Mouse (Mus musculus): Measurements from ENCODE around the gene Loxl4.
A peak's percentile ranks its signal among the peaks of the same experiment; 100 is the strongest.

Loxl4 gene

DNA sequence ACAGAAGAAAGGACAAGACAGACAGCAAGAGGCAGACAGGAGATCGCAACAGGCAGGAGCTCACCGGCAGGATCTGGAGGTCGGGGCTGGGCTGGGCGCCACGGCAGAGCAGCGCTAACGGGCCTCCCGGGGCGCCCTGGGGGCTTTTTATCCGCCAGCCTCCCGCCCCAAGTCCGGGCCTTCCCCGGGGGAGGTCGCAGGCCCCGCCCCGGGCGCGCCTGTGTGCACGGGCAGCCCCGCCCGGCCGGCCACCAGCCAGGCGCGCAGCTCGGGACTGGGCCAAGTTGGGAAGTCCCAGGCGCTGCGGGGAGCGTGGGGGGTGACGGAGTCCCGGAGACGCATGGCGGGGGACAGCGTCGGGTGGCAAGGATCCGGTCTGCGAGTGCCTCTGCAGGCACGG, at the start of gene Loxl4:
Loxl4 (minus strand) TSS at position 160 of the 400 bp plus-strand sequence.
- peak; percentile 98 for DNase-seq

DNA sequence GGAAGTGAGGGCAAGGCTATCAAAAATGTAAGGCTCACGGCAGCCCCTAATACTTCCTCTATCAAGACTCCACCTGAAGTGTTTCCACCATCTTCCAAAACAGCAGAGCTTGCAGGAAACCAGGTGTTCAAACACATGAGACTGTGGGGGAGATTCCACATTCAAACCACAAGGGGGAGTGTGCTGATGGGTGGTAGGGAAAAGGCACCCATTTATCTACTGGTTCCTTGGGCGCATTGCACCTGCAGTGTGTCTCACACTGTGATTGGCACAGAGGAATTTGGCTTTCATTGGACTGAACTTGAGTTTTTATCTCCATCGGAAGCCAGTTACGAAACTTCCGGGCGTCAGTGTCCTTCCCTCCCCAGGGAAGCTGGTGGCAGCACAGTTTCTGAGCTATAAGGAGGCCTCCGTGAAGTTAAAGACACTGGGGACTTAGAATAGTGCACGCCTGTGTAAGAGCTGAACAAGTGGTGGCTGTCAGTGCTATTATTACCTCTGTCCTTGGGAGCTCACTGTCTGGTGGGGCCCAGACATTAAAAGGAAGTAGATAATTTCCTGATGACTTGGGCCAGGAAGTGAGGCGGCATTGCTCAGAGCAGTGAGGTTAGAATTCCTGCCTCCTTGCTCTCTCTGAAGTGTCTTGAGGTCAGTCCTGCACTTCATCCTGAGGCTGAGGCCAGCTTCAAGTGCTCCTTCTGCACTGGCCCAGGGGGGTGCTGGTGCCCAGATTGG, 49.0 kb upstream of the Loxl4 start:
- DNase-seq, result peak; percentile 93

DNA sequence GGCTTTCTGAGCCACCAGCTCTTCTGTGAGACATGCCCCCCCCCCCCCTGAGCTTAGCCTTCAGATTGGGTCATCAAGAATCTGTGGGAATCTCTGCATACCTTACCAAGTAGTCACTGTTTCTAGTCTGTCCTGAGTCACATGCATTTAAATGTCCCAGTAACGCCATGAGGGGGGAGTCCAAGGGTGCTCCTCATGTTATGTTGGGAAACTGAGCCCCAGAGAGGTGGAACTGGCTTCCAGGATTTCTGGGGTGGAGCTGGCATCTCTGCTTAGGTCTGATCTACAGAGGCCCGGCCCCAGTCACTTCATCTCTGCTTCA, 47.6 kb upstream of the Loxl4 start:
- DNase-seq, result no peak

DNA sequence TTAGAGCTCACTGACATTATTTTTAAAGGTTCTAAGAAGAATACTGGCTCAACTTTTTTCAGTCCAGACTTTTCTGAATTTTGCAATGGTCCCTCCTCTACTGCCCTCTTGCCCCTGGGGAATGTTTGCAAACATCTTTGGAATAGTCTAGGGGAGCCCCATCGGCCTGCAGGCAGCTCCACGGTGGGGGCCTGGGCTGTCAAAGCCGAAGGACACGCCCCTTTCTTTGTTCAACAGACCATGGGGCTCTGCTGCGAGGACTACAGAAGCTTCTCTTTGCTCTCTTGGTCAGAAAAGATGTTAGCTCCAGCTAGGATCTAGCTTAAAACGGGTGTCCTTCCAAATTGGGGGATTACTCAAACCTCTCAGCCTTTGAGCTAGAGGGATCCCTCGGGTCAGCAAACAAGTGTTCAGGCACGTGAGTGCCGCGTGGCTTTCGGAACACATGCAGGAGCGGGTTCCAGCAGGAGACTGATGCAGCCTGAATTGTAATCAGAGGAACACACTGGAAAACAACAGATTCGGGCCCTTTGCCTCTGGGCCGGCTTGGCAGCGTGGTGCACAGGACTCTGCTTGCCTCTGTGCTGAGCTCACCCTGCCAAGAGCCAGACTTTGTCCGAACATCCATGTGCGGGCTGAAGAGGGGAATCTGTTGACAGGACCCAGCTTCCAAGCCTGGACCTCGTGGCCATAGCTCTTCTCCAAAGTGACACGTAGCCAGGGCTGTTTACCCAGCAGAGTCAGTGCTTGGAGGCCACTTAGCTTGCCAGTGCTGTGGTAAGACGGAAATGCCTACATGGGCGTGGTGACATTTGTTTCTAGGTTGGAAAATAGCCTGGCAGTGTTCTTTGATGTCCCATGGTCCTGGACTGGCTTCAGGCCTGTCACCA, 47.0 kb upstream of the Loxl4 start:
- peak; percentile 100 for DNase-seq

DNA sequence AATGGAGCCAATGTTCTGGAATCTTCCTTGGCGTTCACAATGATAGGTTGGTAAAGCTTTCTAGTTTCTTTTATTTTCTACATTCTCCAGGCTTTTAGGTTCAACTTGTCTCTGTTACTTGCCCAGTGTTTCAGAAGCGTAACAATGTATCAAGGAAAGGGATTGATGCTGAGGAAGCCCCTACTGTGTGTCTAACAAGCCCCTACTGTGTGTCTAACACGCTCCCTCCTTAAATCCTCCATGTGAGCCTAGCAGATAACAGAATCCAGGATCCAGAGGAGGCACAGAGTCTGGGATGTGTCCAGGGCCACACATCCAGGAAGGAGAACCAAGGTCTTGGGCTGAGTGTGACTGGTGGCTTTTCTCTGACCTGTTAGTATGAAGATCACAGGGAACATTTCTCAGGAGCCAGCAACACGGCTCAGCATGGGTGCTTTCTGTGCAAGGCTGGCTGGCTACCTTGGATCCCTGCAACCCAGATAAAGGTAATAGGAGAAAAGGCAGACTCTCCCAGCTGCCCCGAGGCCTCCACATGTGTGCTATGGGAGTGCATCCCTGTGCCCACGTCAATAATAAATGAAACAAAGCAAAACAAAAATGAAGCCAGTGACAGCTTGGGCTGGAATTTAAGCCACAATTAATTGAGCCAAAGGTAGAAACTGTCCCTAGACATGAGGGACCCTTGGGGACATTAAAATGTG, 46.0 kb upstream of the Loxl4 start:
- peak; percentile 80 for DNase-seq

DNA sequence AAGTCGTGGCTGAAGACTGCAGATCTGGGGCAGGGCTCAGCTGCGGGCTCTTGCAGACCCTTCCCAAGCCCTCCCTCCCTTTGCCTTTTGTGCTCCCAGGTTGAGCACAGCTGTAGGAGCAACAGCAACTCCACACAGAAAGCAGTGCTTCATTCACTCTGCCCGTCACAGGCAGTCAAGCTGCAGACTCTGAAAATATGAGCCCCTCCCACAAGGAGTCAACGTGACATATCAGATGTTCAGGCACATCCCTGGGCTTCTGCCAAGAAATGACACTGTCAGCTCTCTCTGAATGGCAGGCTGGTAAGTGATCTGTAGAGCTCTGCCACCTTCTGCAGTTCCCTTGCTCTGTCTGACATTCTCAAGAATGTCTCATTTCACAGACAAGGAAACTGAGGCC, 45.2 kb upstream of the Loxl4 start:
- peak; percentile 89 for DNase-seq

DNA sequence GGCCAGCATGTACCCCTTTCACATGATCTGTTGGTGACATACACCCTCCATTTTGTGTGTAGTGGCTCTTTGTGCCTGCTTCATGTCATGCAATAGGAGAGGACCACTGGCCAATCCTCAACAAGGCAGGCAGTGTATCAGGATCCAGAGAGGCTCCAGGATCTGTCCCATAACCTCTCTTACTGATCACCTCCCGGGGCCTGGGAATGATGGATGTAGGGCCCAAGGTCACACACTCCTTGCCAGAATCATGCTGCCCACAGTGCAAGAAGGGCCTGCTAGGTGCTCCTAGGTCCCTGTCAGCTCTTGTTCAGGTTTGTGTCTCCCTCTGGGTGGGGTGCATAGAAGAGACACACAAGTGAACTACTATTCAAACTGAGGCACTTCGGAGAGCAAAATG, 44.7 kb upstream of the Loxl4 start:
- peak; percentile 79 for DNase-seq

DNA sequence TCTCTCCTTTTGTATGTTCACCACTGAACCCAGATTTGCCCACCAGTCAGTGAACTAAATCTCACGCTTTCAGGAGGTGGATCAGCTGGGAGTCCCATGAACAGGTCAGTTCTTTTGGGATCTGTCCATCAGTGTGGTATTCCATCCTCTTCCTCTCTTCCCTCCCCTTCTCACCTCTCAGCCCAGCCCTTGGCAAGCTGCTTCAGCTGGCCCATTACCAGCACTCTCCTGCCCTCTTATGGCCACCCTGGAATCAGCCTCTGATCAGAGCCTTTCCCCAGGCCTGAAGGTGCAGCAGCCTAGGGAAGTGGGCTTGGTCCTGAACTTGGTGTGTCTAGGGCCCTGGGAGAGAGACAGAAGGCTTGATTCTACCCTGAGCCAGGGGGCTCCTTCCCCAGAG, 42.4 kb upstream of the Loxl4 start:
- peak; percentile 96 for DNase-seq

DNA sequence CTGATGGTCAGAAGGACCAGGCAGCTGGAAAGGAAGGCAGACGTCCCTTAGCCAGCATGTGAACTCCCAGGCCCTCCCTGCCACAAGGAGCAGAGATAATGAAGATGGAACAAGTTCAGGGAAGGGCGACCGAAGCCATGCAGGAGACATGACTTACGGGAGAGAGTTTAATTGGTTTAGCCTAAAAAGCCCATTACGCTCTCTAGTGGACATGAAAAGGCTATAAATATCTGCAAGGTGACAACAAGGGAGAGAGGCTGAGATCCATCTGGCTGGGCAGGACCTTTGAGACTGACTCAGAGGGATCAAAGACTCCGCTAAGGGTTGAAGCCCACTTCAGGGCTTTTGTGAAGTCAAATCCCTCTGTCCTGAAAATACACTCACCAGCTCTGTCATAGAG, 40.5 kb upstream of the Loxl4 start:
- peak; percentile 82 for DNase-seq

DNA sequence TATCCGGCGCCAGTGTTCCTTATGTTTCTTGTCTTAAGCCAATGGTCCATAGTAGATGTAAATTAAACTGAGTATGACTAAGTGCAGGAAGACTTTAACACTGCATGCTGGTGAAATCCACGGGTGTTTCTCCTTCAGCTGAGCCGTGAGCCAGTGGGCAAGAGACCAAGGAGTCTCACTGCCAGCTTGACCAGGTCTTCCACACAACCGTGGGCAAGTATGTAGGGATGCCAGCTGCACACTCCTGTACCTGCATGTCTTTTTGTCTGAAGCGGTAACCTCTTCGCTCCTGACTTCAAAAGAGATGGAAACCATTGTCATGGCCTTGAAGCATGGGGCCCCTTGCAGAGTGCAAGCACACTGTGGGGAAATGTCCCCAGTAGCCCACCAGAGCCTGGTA, 39.8 kb upstream of the Loxl4 start:
- peak; percentile 59 for DNase-seq

DNA sequence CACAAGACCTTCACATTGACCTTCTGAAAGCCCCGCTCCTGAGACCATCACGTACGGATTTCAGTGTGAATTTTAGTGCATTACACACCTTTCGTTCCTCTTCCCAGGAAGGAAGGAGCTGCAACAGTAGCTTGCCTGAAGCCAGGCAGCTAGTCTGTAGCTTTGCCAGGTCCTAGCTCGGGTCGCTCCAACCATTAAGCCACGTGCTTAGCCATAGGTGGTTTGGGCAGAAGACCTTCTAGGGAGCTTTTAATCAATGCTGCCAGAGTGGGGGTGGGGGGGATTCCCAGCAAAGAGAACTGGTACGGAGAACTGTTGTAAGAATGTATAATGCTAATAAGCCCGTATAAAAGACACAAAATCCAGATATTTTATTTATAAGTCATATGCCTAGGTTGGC, 27.6 kb upstream of the Loxl4 start:
- DNase-seq, result peak; percentile 83

DNA sequence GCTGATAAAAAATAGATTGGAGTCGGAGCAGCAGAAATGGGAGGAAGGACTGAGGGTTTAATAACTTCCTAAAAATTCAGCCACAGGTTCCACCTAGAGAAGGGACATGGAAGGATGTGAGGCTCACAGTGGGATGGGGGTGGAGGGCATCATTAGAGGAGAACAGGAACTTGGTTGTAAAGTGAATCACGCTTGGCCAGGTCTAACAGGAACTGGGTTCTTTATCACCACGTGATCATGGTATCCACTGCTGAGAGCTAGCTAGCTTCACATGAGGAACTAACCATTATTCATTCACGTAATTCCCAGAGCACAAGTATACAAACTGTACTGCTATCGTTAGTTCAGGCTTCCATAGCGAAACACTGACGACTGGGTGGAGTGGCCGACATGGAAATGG, 26.9 kb upstream of the Loxl4 start:
- no peak for DNase-seq

DNA sequence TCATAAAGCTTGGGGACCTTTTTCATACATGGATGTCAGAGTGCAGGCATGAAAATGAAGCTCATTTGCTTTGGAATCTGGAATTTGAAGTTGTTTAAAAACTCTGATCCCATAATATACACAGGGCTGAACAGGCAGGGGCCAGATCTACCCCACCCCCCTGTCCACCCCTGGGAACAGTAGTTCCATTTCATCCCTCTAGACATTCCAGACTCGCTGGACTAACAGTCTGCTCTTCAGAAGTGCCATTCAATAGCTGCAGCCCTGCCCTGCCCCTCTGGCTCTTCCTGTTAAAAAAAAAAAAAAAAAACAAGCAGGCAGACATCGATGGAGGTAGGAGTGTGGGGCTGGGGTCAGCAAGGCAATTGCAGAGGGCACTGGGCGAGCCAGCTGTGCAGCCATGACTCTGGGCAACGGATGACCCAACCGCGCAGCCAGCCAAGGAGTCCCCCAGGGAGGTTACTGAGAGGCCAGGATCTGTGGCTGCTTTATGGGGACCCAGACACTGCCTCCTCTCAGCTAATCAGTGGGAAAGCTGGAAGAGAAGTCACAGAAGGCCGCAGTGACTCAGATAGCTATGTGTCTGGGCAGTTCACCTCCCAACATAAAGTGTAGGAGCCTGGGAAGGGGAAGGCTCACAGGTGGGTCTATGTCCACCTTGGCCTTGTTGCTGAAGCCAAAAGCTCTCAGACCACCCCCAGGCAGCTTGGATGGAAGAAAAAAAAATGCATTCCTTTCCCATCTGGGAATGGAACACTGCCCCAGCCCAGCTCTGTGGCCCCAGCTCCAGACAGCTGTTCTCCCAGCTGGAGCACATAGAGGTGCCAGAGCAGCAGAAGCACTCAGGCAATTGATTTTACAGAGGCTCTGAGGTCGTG, 26.2 kb upstream of the Loxl4 start:
- DNase-seq, result peak; percentile 98

DNA sequence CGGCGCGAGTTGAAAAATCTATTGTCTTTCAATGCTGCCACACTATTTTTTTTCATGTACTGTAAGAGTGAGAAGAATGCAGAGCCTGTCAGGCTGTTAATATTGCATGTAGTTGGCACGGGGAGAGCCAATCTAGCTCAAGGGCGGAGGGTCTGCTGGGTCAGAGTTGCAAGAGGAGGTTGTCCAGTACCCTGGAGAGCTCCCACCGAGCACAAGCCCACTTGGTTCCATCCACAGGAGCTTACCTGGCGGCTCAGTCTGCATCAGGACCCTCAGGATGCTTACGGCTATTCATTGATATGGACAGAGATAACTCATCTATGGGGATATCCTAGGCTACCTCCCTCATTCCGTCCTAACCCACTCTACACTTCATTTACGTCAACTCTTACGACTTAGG, 24.0 kb upstream of the Loxl4 start:
- peak; percentile 87 for DNase-seq

DNA sequence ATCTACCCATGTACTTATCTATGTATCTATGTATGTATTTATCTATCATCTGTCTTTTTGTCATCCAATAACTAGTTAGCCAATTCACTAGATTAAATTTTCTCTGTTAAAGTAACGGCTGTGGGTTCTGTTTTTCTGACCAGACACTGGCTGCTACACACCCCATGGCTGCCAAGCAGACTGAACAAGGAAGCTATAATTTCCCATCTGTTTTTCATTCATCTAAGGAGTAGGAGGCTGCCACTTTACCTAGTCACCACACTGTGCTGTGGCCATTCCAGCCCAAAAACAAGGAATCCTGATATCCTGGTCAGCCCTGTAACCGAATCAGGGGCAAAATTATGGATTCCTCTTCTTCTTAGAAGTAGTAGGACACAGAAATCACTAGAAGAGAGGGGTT, 21.0 kb upstream of the Loxl4 start:
- no peak for DNase-seq

DNA sequence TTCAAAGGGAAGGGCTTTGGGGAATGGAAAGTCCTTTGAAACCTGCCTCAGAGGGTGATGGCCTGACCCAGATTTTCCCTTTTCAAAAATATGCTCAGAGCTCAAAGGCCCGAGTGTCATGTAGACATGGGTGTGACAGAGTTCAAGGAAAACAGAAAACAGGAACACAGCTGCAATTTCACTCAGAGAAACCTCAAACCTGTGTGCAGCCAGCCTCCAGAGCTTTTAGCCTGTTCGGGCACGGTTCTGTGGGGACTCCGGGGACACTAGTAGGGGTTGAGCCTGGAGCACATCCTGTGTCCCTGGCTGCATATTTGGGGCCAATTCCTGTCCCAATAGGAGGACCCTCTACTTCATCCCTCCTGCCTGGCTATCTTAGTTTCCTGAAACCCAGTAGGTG, 19.7 kb upstream of the Loxl4 start:
- peak; percentile 90 for DNase-seq

DNA sequence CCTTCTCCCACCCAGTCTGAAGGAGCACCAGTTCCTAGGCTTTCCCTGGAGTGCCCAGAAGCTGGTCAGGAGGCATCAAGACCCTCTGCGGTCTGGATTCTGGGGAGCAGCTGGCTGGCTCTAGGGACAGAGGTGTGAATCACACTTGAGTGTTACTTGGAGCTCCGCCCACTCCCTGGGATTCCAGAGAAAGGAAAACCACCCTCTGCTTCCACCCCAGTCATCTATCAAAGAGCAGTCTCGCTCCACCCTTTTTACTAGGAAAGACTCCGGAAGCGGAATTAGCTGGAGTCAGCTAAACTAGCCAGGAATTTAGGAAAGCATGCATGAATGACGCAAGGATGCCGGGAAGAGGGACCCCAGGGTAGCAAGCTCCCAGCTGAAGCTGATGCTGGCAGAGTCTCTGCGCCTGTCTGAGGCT, 18.9 kb upstream of the Loxl4 start:
- peak; percentile 98 for DNase-seq

DNA sequence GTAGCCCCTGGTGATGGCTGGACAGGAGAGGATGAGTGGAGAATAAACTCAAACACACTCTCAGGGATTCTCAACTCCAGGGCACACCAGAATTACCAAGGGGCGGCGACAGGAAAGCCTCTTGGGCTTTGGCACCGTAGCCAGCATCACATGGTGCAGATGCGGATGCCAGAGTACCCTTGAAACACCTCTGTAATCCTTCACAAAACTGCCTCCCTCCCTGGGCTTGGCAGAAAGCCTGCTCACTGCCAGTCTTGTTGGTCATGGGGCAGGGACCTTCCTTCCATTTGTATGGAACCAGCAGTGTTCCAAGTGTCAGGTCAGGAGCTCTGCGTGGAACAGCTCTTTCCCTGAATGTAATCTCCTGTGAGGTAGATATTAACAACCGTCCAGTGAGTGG, 15.5 kb upstream of the Loxl4 start:
- peak; percentile 95 for DNase-seq

DNA sequence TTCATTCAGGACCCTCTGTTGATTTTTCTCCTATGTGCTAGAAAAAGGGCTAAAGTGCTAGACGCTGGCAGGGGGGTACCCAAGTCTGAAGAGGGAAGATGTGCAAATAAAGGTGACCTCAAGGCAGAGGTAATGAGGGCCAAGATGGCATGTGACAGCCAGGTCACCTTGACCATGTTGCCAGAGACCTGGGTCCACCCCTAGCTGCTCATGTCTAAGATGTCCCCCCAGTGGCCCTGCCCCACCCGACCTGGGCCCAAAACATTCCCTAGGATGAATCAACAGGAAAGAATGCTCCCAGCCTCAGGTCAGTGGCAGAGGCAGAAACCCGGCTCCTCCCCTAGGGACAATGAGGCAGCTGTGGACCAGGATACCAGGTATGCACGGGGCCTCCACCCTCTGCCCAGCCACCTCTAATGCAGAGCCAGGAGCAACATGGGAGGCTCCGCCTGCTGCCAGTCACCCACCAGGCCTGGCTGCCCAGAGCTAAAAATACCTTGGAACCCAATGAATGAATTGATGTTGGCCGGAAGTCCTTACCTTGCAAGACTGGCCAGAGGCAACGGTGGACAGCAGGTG, 1.1 kb upstream of the Loxl4 start:
- DNase-seq, result peak; percentile 94

DNA sequence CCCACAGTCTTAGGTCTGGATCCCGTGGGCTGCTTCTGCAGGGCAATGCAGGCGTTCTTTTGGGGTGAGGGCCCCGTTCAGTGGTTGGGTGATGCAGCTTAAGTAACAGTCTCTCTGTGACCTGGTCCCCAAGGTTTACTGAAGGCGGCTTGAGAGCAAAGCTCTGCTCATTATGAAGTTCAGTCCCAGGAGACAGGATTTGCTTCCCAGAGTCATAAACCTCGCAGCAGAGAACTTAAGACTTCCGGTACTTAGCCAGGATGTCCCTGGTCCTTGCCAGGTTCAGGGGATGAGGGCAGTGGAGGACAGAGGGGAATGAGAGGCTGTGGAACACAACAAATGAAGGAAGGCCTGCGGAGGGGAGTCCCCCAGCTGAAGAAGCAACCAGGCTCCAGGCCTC, 503 bp upstream of the Loxl4 start:
- DNase-seq, result peak; percentile 91

DNA sequence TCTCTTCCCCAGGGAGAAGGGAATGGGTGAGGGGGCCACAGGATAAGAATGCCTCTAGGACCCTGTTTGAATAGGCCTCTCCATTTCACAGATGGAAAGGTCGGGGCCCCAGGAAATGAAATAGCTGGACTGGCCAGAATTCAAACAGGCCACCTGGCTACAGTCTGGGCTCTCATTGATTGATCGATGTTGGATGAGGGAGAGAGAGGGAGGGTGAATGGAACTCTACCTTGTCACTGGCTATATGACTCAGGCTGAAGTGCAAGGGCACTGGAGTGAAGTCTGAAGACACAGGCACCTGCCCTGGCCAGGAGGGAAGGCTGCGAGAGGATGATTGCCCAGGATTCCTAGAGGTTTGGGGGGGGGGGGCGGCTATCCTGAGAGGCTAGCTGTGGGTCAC, 867 bp downstream of the Loxl4 start:
- no peak for DNase-seq

DNA sequence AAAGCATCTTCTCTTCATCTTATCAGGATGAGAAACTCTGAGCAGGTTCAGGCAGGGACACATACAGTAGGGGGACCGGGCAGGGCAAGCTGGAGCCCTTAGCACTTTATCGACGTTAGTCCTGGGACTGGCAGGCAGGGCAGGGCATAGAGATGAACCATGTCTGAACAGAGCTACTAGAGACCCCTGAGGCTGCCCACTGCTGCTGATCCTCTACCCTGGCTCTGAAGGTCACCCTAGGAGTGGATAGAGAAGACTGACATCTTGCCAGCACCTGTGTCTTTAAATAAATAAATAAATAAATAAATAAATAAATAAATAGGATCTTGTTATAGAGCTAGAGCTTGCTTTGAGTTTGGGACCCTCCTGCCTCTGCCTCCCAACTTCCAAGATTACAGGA, 2.9 kb downstream of the Loxl4 start:
- DNase-seq, result peak; percentile 83
